Mouse (Mus musculus) c-Kit-negative CD71-positive TER-119-positive erythroid progenitor cells, embryonic 14.5 days (primary cell): ENCODE measurements around the gene Alk.

Experiments
- DNase-seq: peaks from one replicate; pipeline ENCODE4 v3.0.0-alpha.2; 2013; ENCODE audit warnings: low read depth, low spot score

Gene Alk

GRCm38 (mm10) chr17:72265171-72266022 is 339.0 kb downstream of the Alk start:
- DNase-seq, result no peak

- DNase-seq, result no peak
Measured at GRCm38 (mm10) chr17:72253411-72253810, 351.0 kb downstream of the Alk start.

- no peak for DNase-seq
Measured at GRCm38 (mm10) chr17:72251554-72251953, 352.9 kb downstream of the Alk start.

GRCm38 (mm10) chr17:72250482-72251405 is 353.7 kb downstream of the Alk start:
- DNase-seq, result no peak

- no peak for DNase-seq
Measured at GRCm38 (mm10) chr17:72242036-72242435, 362.4 kb downstream of the Alk start.

- DNase-seq, result no peak
Measured at GRCm38 (mm10) chr17:72237315-72237714, 367.1 kb downstream of the Alk start.

GRCm38 (mm10) chr17:72230891-72231290 is 373.5 kb downstream of the Alk start:
- DNase-seq, result no peak

GRCm38 (mm10) chr17:72218816-72219215 is 385.6 kb downstream of the Alk start:
- DNase-seq, result no peak

GRCm38 (mm10) chr17:72197576-72197975 is 406.9 kb downstream of the Alk start:
- no peak for DNase-seq

GRCm38 (mm10) chr17:72194976-72195650 is 409.3 kb downstream of the Alk start:
- no peak for DNase-seq

- DNase-seq, result no peak
Measured at GRCm38 (mm10) chr17:72190536-72190935, 413.9 kb downstream of the Alk start.

- DNase-seq, result no peak
Measured at GRCm38 (mm10) chr17:72187026-72187425, 417.4 kb downstream of the Alk start.

- DNase-seq, result no peak
Measured at GRCm38 (mm10) chr17:72182414-72182813, 422.0 kb downstream of the Alk start.

GRCm38 (mm10) chr17:72180200-72180599 is 424.2 kb downstream of the Alk start:
- DNase-seq, result no peak

GRCm38 (mm10) chr17:72179722-72180140 is 424.7 kb downstream of the Alk start:
- DNase-seq, result no peak

- DNase-seq, result no peak
Measured at GRCm38 (mm10) chr17:72173778-72174177, 430.6 kb downstream of the Alk start.

- no peak for DNase-seq
Measured at GRCm38 (mm10) chr17:72168152-72168551, 436.3 kb downstream of the Alk start.

- DNase-seq, result no peak
Measured at GRCm38 (mm10) chr17:72158857-72159385, 445.5 kb downstream of the Alk start.

- DNase-seq, result no peak
Measured at GRCm38 (mm10) chr17:72157830-72158629, 446.4 kb downstream of the Alk start.

- no peak for DNase-seq
Measured at GRCm38 (mm10) chr17:72153038-72153437, 451.4 kb downstream of the Alk start.
